Mouse (Mus musculus) layer of hippocampus, adult 18-20 months (tissue): Measurements from ENCODE around the gene B3gnt7. TPM values are rescaled to one million over a fixed set of nuclear protein-coding genes. Genes with fewer than 3 reads are reported as not detected.

Source experiments
- DNase-seq, 2 experiments: peaks; one replicate each; pipeline ENCODE4 v3.0.0; 2022; ENCODE audit warnings: low spot score in 2 of 2
- long read RNA-seq: library from polyadenylated mRNA; stranded (forward); transcript quantifications from one replicate; pipeline ENCODE4 v2.0.0, GENCODE M21; 2021
- total RNA-seq, 2 experiments: library from RNA; stranded (reverse); gene quantifications; 2 replicates each; pipeline ENCODE4 v1.2.3; 2021

B3gnt7 gene
- total RNA-seq, result under 1 TPM; 0.76 to 0.89 TPM
- long read RNA-seq, partial matches to known transcripts, result 0 of 2 reads
- long read RNA-seq, other reads (novel, unspliced or antisense), result 0 of 2 reads

GRCm38 (mm10) chr1:86302532-86302931, at the start of gene B3gnt7:
Gene B3gnt7, plus strand, starts transcription at chr1:86302832.
- no peak for DNase-seq

GRCm38 (mm10) chr1:86253410-86253809, 49.2 kb upstream of the B3gnt7 start:
- DNase-seq, result no peak

GRCm38 (mm10) chr1:86256311-86256710, 46.3 kb upstream of the B3gnt7 start:
- no peak for DNase-seq

- no peak for DNase-seq
Observed at GRCm38 (mm10) chr1:86257228-86257627, 45.4 kb upstream of the B3gnt7 start.

GRCm38 (mm10) chr1:86258171-86258824, 44.3 kb upstream of the B3gnt7 start:
- no peak for DNase-seq

- no peak for DNase-seq
Observed at GRCm38 (mm10) chr1:86263564-86264339, 38.9 kb upstream of the B3gnt7 start.

- no peak for DNase-seq
Observed at GRCm38 (mm10) chr1:86265060-86265459, 37.6 kb upstream of the B3gnt7 start.

- DNase-seq, result no peak
Observed at GRCm38 (mm10) chr1:86268492-86269189, 34.0 kb upstream of the B3gnt7 start.

- no peak for DNase-seq
Observed at GRCm38 (mm10) chr1:86269190-86269508, 33.5 kb upstream of the B3gnt7 start.

GRCm38 (mm10) chr1:86271707-86272106, 30.9 kb upstream of the B3gnt7 start:
- no peak for DNase-seq

- no peak for DNase-seq
Observed at GRCm38 (mm10) chr1:86277055-86277454, 25.6 kb upstream of the B3gnt7 start.

GRCm38 (mm10) chr1:86281781-86282536, 20.7 kb upstream of the B3gnt7 start:
- DNase-seq, result peak in 1 of 2 experiments; percentile 25

GRCm38 (mm10) chr1:86284101-86284500, 18.5 kb upstream of the B3gnt7 start:
- no peak for DNase-seq

- DNase-seq, result no peak
Observed at GRCm38 (mm10) chr1:86285295-86285694, 17.3 kb upstream of the B3gnt7 start.

- no peak for DNase-seq
Observed at GRCm38 (mm10) chr1:86287473-86287872, 15.2 kb upstream of the B3gnt7 start.

- DNase-seq, result peak in 1 of 2 experiments; percentile 34
Observed at GRCm38 (mm10) chr1:86290452-86290851, 12.2 kb upstream of the B3gnt7 start.

GRCm38 (mm10) chr1:86293091-86293490, 9.5 kb upstream of the B3gnt7 start:
- no peak for DNase-seq

- DNase-seq, result no peak
Observed at GRCm38 (mm10) chr1:86293868-86294267, 8.8 kb upstream of the B3gnt7 start.

GRCm38 (mm10) chr1:86294472-86294871, 8.2 kb upstream of the B3gnt7 start:
- no peak for DNase-seq

- no peak for DNase-seq
Observed at GRCm38 (mm10) chr1:86300093-86300492, 2.5 kb upstream of the B3gnt7 start.

- DNase-seq, result no peak
Observed at GRCm38 (mm10) chr1:86300731-86301130, 1.9 kb upstream of the B3gnt7 start.
